Mouse (Mus musculus): ENCODE data around the gene Fat3.

GRCm38 (mm10) chr9:15869456-15869855 lies 631.6 kb downstream of the Fat3 start:
- TF ChIP-seq CTCF (IDR thresholded peaks at IDR 0.05; ENCODE audit: borderline replicate concordance, insufficient read depth, low read depth, low read length) (no peak), POLR2A (IDR thresholded peaks at IDR 0.05; ENCODE audit: borderline replicate concordance, insufficient read depth, low read length) (no peak)

Data from cerebellum, adult 2 months (tissue).